Mouse (Mus musculus) kidney, postnatal 25 days (tissue): Measurements from ENCODE around the gene Kcnmb3.

Experiments used
- DNase-seq, 2 experiments: peaks; one replicate each; pipeline ENCODE4 v3.0.0; 2021; ENCODE audit warnings: mixed read lengths in 2 of 2

Gene Kcnmb3

DNA sequence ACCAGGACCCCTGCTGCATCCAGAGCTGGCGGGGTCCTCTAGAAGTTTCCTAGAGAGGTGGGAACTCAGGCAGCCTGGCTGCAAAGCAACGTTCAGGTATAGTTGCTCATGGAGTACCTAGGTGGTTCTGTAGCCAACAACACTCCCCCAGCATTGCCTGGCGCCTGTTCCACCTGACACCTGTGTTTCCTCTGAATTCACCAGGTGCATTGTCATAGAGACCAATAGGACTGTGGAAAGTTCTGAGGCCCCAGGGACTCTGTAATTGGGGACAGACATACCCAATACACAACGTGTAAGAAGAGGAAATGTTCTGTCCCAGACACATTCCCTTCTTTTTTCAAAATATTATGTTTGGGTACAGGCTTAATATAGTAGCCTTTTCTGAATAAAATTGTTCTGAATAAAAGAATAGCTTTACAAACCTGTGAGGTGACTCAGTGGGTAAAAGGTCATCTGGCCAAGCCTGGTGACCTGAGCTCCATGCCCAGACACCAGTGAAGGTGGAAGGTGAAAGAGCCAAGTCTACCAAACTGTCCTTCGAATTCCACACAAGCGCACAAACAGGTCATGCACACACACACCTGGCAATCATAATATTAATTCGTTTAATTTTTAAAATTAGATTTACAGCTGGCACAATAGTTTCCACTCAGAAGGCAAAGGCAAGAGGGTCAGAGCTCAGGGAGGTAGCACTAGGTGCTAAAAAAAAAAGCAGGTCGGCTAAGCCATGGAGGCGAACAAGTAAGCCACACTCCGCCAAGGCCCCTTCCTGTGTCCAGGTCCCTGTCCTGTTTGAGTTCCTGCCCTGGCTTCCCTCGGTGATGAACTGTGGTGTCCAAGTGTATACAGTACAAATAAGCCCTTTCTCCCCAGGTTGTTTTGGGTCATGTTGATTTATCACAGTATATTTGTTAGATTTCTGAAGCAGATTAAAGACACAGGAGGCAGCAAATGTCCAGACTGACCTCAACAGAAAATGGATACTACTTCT, at the start of gene Kcnmb3:
Kcnmb3 (minus strand) TSS at position 135 of the 994 bp plus-strand sequence.
- no peak for DNase-seq

DNA sequence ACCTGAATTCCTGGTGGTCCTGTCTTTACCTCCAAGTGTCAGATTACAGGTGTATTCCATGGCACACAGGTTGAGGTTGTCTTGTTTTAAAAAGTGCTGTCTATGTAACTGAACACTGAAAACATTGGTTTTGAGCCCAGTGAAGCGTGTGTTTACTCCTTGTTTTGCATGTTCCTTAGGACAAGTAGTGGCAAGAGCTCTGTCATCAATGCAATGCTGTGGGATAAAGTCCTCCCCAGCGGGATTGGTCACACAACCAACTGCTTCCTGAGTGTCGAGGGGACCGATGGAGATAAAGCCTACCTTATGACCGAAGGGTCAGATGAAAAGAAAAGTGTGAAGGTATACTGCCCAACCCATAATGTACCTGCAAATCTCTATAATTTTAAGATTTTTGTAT, 46.1 kb upstream of the Kcnmb3 start:
- DNase-seq: no peak

- peak; percentile 89 for DNase-seq
Observed at GRCm38 (mm10) chr3:32537556-32537955, 45.5 kb upstream of the Kcnmb3 start.

GRCm38 (mm10) chr3:32535692-32536091, 43.7 kb upstream of the Kcnmb3 start:
- no peak for DNase-seq

GRCm38 (mm10) chr3:32530041-32530440, 38.0 kb upstream of the Kcnmb3 start:
- DNase-seq: no peak

- peak; percentile 95 to 98 for DNase-seq
Observed at GRCm38 (mm10) chr3:32529303-32529898, 37.4 kb upstream of the Kcnmb3 start, which contains the start of gene Mfn1. TSS of gene Mfn1 (plus strand) at chr3:32529465.

DNA sequence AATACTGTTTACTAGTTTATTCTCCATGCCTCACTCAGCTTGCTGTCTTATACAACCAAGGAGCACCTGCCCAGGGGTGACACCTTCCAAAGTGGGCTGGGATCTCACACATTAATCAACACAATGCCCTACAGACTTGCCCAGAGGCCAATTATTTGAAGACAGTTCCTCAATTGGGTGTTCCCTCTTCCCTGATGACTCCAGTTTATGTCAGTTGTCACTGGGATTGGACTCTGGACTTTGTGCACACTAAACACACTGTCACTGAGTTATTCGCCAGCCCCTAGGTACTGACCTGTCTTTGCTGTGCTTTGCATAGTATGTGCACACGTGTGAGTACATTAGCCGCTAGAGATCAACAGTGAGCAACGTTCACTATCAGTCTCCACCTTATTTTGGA, 35.1 kb upstream of the Kcnmb3 start:
- DNase-seq: no peak

DNA sequence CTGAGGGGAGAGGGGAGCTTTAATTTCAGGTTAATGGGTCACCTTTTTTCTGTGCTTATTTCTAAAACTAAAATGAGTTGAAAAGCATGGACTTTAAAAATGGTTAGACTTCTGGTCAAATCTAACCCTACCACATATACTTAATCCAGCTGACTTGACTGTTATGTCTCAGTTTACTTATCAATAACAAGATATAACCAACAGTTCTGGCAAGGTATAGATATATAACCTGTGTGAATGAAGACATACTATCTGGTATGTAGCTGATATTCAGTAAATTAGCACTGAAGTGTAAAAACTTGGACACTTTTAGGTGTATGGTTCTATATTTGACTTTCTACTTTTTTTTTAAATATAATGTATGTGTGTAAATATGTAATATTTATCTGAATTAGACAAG, 21.5 kb upstream of the Kcnmb3 start:
- no peak for DNase-seq

DNA sequence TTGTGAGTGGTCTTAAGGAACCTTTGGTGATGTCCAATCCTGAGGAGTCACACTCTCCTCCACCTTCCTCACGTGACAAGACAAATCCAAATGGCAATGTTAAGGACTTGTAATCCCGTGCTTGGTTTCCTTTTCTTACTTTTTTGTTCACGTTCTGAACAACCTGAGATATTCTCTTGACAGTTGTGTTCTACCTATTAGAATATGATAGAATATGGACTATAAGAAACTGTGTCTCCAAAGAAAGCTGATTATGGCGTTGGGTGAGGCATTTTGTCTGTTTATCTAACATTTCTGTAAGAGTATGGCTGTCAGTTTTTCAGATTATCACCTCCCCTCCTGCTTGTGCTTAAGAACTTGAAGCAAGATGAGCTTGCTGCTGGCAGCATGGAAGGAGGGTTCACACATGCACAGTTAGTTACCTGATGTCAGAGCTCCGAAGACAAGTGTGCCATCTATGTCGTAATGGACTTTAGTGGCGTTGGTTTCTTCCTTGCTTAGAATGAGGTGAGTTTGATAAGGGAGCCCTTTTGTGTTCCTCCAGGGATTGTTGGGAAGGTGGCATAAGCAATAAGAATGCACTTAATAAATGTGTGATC, 20.8 kb upstream of the Kcnmb3 start:
- DNase-seq: no peak

DNA sequence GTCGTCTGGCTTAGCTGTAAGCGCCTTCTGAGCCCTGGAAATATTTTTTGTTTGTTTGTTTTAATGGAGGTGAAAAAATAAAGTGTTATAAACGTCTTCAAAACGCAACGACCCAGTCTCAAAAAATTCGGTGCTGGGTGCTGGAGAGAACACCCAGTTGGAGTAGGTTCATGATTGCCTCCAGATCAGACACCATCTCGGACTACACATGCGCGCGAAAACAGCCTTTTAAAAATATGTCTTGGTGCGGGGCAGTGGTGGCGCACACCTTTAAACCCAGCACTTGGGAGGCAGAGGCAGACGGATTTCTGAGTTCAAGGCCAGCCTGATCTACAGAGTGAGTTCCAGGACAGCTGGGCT, 19.1 kb upstream of the Kcnmb3 start:
- no peak for DNase-seq

DNA sequence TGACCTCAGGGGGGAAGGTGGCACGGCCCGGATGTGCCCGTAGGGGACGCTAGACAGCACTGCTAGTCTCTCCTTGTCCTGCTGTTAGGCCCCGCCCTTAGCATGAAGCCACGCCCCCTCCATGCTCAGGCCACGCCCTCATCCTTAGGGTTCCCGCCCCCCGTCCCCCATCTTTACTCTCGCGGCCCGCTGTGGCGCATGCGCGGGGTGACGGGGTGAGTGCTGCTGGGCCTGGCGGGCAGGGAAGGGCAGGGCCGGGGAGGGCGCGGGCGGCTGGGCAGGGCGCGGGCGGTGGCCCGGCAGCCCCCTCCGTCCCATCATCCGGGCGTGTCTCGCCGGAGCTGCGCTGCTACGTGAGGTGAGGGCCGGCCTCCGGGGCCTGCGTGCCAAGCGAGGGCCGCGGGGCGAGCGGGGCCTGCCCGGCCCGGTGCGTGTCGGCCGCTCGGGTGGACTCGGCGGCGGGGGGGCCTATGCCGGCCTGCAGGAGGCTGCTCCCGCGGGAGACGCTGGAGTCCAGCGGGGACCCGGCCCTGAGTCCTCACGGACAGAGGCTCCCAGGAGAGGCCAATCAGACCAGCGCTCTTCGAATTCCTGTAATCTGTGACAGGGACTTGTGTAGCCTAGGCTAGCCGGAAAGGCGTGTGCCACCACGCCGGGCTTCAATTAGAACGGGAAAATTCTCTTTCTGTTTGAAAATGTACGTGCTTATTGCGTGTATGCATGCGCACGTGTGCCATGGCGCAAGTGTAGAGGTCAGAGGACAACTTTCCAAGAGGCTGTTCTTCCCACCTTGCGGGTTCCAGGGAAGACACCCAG, 18.6 kb upstream of the Kcnmb3 start:
- DNase-seq: peak; percentile 97 to 98

DNA sequence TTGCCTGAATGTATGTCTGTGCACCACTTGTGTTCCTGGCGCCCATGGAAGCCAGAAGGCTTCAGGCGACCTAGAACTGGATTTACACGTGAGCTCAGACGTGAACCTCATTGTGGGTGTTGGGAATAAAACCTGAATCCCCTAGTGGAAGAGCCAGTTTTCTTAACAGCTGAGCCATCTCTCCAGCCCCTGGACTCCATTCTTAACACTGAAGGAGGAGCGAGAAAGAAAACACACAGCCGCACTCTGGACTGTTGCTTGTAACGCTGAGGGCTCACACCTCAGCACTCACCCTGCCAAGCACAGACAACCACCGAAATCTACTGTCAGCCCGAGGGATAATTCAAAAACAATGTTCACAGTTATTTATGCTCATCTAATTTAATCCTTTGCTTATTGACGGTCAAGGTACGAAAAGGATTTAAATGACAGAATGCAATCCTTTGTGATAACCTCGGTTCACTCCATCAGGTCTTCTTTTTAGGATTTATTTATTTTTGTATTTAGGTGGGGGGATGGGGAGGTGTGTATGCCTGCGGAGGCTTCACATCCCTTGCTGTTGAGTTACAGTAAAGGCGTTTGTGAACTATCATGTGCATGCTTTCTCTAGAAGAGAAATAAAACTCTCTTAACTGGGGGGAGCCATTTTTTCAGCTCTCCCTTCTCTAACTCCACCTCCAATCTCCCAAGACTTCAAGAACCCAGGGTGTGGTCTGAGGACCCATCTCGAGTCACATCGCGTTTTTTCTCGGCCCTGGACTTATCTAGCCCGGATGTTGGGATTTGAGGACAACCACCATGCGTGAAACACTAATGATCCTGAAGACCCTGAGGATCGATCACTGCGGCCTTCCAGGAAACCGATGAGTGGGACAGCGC, 17.7 kb upstream of the Kcnmb3 start, which contains the start of gene Zfp639:
Zfp639 (plus strand) TSS at position 764 of the 879 bp plus-strand sequence.
- DNase-seq: no peak

DNA sequence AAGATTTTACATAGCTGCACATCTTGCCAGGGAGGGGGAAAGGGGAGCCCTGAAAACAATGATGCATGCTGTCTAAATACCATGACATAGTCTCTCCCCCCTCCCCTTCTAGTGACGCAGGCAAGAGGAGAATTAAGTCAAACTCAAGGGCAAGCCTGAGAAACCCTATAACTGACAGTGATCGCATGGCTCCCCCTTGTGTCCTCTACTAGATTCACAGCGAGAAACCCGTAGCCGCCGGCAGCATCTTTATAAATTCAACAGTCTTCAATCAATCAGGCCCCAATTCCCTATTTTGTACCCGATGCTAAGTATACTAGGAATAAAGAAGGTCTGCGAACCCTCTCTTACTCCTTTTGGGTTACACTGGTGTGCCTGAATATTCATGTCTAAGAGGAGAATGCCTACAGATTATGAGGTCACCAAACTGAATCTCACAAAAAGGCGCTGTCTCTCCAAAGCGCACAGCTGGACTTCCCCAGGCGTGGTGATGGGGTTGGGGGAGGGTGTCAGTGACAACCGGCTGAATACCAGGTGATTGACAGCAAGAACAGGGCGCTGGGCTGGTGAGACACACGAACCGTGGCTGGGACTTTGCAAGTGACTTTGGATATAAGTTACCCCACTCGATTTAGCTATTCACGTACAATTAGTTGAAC, 16.8 kb upstream of the Kcnmb3 start:
- DNase-seq: peak; percentile 68 to 81

DNA sequence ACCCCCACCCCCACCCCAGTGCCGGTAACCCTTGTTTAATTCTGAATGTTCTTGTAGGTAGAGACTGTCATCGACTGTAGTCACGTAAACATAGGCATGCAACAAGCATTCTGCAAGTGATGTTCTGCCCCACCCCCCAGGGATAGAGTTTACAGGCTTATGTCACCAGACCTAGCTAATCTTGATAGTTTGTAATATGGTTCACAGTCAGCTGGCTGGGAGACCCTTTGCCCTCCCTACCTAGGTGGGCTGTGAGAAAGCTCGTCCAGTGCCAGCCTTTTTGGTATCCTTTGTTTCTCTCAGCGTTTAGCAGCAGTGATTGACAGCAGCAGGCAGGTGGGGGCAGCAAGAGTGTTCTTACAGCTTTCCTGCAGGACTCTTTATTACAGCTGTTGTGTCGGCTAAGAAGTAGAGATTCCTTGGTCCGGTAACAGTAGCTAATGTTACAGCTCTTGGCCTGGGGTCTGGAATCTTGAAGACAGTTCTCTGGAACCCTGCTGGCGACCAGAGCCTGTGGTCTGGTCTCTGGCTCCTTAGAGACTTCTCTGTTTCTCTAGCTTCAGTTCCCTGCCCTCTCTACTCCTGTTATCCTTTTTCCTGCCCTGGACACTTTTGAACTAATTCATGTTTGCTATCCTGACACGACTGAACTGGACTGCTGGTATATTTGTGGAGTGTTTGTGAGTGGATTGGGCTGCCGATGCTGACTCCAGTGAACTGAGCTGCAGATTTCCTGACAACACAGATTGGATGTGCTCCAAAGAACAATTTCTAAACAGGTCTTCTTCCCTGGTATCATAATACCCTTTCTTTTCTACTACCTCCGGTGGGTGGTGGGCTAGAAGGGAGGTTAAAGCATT, 14.6 kb upstream of the Kcnmb3 start:
- DNase-seq: no peak

GRCm38 (mm10) chr3:32505841-32506240, 13.8 kb upstream of the Kcnmb3 start:
- DNase-seq: no peak

DNA sequence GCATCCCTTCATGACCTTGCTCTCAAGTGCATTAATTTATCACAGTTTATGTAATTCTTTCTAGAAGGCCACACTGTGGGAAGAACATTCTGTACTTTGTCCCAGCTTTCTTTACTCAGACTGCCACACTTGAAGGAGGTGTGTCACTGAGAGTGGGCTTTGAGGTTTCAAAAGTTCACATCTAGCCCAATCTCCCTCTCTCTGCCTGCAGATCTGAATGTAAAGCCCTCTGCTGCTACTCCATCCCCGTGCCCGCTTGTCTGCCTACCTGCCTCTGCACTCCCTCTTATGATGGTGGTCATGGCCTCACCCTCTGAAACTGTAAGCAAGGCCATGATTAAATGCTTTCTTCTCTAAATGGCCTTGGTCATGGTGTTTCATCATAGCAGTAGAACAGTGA, 8.3 kb upstream of the Kcnmb3 start:
- no peak for DNase-seq

DNA sequence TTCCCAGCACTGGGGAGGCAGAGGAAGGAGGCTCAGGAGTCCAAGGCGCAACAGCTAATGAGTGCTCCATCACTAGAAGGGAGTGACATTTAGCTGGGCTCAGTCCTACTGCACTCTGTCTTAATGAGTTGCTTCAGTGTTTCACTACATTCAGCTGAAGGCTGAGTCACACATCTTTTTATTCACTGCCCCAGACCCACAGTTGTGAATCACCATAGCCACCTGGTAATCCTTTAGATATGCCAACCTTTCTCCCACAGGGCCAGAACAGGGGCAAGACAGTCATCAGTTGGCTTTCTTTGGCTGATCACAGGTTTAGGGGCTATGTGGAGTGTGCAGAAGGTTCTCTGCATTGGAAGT, 4.7 kb upstream of the Kcnmb3 start:
- no peak for DNase-seq

DNA sequence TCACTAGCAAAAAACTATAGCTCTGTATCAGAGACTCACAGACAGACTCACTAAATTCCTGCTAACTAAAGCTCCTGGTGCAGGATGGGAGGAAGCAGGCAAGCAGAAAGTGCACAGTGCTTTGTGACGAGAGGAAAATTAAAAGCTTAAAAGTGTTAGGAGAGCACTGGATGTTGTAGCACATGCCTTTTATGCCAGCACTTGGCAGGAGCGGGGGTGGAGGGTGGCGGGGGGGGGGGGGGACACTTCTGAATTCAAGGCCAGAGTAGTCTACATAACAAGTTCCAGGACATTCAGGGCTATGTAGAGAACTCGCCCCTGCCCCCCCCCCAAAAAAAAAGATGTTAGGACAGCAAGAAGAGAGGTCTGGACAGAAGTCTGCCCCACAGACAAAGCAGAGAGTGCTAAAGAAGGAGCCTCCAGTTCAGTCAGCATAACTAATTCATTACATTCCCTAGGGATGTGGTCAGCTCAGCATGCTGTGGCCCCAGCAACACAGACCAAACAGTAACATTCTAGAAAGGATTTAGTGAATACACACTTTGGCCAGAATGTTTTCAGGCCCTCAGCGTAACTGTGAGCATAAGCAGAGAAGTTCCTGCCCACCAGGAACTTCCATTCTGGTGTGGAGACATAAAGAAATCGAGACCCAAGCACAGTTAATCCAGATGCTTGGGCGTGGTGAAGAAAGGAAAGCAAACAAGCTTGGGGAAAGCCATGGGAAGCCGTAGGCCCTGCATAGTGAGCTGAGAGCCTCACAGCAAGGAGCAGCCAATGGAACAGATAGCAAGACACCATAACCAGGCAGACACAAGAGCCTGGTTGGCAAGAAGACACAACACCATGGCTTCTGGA, 4.1 kb upstream of the Kcnmb3 start:
- DNase-seq: no peak

DNA sequence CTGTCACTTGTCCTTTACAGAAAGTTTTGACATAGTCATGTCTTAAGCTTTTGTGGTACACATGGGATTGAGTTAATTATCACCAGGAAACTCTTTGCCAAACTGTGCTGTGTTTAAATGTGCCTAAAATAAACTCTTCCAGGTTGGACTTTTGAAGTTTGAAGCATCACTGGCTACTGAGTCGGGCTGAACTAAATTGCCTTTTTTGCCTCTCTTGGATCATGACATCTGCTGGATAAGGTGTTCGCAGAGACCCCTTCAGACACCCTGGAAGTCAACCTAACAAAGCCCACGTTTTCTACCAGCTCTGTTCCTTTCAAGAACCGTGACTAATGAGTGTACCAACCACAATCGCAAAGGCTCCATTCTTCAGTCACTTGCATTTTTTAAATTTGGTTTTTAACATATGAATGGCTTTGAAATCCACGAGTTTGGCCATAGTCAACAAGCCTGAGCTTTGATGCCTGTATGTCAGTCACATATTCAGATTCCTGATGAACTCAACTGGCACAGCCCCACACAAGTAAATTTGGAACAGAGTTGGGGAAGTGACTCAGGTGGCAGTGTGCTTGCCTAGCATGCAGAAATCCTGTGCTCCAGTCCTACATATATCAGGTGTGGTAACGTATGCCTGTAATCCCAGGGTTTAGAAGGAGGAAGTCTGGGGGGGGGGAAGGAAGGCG, 3.2 kb upstream of the Kcnmb3 start:
- DNase-seq: no peak
